Mouse (Mus musculus): Measurements from ENCODE around the gene Pnkp. TPM values are rescaled to one million over a fixed set of nuclear protein-coding genes. Genes with fewer than 3 reads are reported as not detected.

Gene Pnkp
- polyA plus RNA-seq, 1 experiment from 2014 or later, result 23.3 TPM

DNA sequence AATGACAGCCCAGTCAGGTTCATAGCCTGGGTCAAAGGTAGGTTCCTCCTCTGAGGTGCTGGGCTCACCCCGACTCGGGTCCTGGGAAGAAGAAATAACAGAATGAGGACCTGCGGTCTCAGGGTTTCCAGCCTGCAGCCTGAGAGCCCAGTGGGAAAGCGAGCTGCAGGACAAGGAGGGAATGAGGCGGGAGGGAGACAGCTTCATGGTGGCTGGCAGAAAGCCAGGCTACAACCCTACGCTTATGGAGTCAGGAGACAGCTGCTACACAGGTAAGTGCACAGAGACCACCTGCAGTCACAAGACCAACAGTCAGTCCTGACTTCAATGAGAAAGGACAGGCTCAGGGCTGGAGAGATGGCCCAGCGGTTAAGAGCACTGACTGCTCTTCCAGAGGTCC is 10.1 kb upstream of the Pnkp start:
- WGBS, result 90% methylated on average over 7 of the region's 7 CpGs
- Histone ChIP-seq H3K4me1 (replicated peaks) (peaks cover 24% of the 10 kb centered on the region), H3K9ac (no peak overlapping the region), H3K36me3 (peaks cover 57% of the 10 kb centered on the region), H3K27me3 (replicated peaks) (peaks cover 3% of the 10 kb centered on the region; the same call in 1 of the 2 replicates), H3K4me2 (no peak overlapping the region), H3K4me3 (no peak overlapping the region), H3K27ac (ENCODE audit: poor library complexity, severe bottlenecking) (no peak overlapping the region), H3K9me3 (replicated peaks) (no peaks in the 10 kb centered on the region)
- ATAC-seq (ENCODE audit: insufficient number of reproducible peaks, low FRiP score), result no peak

DNA sequence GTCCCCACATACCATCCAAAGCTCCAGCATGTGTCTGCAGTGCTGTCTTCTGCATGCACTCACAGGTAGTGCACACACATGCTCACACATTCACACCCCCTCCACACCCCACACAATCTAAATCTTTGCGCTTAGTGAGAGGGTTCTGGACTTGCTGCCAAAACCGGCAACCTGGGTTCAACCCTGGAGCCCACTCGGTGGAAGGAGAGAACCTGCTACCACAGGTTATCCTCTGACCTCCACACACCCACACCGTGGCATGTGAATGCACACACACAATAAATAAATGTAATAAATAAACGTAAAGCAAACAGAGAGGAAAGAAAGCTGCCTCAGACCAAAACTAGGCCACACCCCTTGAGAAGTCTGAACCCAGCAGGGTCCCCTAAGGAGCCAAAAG is 9.2 kb upstream of the Pnkp start:
- ATAC-seq (ENCODE audit: insufficient number of reproducible peaks, low FRiP score), result no peak
- H3K27ac ChIP-seq (ENCODE audit: poor library complexity, severe bottlenecking), result 0 out of 2 replicates have a peak overlapping the region, but pooled peaks have one; percentile 7

DNA sequence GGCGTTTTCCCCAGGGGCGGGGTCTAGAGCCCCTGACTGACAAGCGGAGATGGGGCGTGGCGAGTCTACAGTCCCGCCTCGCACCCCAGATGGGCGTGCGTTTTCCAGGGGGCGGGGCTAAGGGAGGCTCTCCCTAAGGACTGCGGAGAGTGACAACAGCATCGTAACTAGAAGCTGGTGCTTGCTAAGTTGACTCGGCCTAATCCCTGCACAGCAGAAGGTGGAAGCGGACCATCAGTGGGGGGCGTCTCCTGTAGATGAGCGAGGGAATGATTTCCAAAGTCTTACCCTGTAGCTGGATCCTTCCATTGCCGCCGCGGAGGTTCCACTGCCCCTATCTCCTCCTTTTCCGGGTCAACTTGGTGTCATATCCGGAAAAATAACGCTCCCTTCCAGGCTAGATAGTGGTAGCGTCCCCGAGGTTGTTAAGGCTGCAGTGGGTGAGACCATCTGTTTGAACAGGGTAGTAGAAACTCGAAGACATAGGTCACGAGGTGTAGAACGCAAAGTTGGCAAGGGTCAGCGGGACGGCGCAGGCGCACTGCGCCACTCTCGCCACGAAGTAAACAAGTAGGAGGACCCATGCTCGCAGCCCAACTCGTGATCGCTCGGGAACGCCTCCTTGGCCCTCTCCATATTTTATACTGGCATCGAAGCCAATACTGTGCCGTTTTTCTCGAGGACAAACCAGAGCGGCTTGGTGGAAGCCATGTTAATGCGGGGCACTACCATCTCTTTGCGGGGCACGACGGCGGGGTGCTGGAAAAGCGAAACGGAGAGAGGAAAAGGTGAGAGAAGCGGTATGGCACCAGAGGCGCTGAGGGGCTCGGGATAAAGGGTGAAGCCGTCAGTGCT is 8.2 kb upstream of the Pnkp start, which contains the start of the genes Akt1s1 and Tbc1d17:
TSS of gene Akt1s1 (plus strand) at position 431 of the 855 bp plus-strand sequence.
TSS of gene Tbc1d17 (minus strand) at position 519 of the 855 bp plus-strand sequence.
- Histone ChIP-seq H3K4me2 (peak within 1 kb of the TSS; percentile 94), H3K36me3 (peaks cover 53% of the 10 kb centered on the region), H3K9ac (peak within 1 kb of the TSS; percentile 94), H3K27me3 (replicated peaks) (no peaks in the 10 kb centered on the region), H3K4me1 (replicated peaks) (peaks cover 42% of the 10 kb centered on the region), H3K4me3 (peak within 1 kb of the TSS; percentile 91), H3K9me3 (replicated peaks) (no peaks in the 10 kb centered on the region), H3K27ac (ENCODE audit: poor library complexity, severe bottlenecking) (peak within 1 kb of the TSS; percentile 98)
- WGBS, result under 1% methylated on average over 54 of the region's 54 CpGs
- peak; percentile 87 for ATAC-seq (ENCODE audit: insufficient number of reproducible peaks, low FRiP score)

More for the DNA sequence above, 9.2 kb upstream of the Pnkp start:
- Histone ChIP-seq H3K4me1 (replicated peaks) (peaks cover 33% of the 10 kb centered on the region), H3K4me2 (peak overlapping the region; percentile 94), H3K27me3 (replicated peaks) (no peaks in the 10 kb centered on the region), H3K9ac (peak overlapping the region; percentile 68), H3K4me3 (peak overlapping the region; percentile 91), H3K36me3 (peaks cover 57% of the 10 kb centered on the region), H3K9me3 (replicated peaks) (no peaks in the 10 kb centered on the region)
- 78% methylated on average over 5 of the region's 5 CpGs for WGBS

DNA sequence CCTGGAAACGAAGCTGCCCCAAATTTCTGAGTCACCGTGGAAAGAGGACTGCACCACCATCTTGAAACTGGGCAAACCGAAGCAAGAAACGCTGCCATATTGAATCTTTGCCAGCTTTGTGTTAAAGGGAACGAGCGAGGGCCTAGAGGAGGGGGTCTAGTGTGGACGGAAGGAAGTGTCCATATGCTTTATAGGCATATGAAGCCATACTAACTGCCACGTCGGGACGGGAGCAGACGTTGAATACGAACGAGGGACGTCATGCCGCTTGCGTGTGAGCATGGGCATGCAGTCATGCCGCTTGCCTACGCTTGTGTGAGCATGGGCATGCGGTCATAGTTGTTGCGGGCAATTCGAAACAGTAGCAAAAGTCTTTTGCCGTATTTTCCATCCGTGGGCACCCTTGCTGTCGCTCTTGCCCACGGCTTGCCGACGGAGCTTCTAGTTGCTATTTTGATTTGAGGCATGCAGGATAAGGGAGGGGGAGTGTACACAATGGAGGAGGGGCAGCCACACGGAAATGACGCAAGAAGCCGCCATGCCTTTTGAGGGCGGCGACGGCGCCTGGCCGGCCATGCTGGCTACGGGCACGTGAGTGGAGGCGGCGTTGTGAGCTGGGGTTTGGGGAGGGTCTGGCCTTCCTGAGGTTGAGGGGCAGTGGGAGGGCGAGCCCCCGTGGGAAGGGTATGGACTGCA is 7.4 kb upstream of the Pnkp start:
- Histone ChIP-seq H3K27me3 (replicated peaks) (no peaks in the 10 kb centered on the region), H3K9ac (peak overlapping the region; percentile 94), H3K27ac (ENCODE audit: poor library complexity, severe bottlenecking) (peak overlapping the region; percentile 98), H3K4me1 (replicated peaks) (peaks cover 48% of the 10 kb centered on the region), H3K9me3 (replicated peaks) (no peaks in the 10 kb centered on the region), H3K36me3 (peaks cover 46% of the 10 kb centered on the region), H3K4me3 (peak overlapping the region; percentile 91), H3K4me2 (peak overlapping the region; percentile 94)
- peak; percentile 77 for ATAC-seq (ENCODE audit: insufficient number of reproducible peaks, low FRiP score)
- under 1% methylated on average over 41 of the region's 41 CpGs for WGBS

DNA sequence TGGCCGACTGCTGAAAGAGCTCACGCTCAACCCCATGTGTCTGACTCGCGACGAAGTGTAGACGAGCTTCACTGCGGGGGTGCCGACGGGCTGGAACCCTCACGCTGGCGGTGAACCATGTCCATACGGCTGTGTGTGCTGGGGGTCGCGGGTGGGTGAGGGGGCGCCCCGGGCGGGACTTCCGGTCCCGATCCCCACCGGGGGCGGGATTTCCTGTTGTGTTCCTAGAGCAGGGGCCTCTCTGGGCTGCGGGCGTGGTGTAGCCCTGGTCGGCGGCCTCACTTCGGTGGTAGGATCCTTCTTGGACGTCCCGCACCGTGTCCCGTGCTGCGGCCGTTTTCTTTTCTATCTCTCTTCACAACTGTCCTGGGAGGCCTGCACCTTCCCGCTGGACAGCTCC is 6.8 kb upstream of the Pnkp start:
- Histone ChIP-seq H3K27ac (ENCODE audit: poor library complexity, severe bottlenecking) (peak overlapping the region; percentile 98), H3K9me3 (replicated peaks) (no peaks in the 10 kb centered on the region), H3K4me1 (replicated peaks) (peaks cover 52% of the 10 kb centered on the region), H3K4me3 (peak overlapping the region; percentile 91), H3K4me2 (peak overlapping the region; percentile 94), H3K36me3 (peaks cover 40% of the 10 kb centered on the region), H3K27me3 (replicated peaks) (no peaks in the 10 kb centered on the region), H3K9ac (peak overlapping the region; percentile 94)
- WGBS, result under 1% methylated on average over 32 of the region's 33 CpGs
- peak; percentile 52 for ATAC-seq (ENCODE audit: insufficient number of reproducible peaks, low FRiP score)

DNA sequence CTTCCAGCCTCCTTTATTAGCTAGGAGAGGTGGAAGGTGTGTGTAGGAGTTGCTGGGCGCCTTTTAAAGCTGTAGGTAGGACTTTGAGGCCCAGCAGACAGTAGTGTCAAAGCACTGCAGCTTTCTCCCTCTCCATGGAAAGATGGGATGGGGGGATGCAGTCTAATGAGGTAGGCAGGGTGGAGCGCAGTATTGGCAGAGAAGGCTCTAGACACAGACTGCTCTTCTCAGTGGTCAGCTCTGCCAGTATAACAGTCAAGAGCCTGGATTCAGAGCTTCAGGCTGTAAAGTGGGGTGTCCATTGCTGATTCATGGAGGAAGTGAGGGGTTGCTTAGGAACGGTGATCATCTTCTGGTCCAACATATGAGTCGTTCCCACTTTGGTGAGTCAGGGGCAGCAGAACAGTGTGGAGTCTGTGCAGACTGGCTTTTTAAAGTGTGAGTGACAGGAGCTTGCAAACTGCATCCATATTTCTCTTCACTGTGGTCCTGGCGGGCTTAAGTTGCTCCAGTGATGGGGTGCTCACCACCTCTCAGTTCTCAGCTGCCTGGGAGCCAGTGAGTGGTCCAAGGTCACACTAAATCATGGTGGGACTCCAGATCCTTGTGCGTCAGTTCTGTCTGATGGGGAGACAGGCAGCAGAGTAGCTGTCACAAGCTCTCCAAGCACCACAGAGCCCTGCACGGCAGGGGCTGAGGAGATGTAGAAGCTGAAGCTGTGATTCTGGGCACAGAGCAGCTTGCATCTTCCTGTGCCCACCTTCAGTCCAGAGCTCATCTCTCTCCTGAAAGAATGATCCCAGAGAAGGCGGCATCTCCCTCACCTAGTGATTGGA is 5.9 kb upstream of the Pnkp start:
- Histone ChIP-seq H3K9ac (peak overlapping the region; percentile 94), H3K36me3 (peaks cover 31% of the 10 kb centered on the region), H3K27me3 (replicated peaks) (no peaks in the 10 kb centered on the region), H3K27ac (ENCODE audit: poor library complexity, severe bottlenecking) (peak overlapping the region; percentile 98), H3K4me2 (peak overlapping the region; percentile 94), H3K4me3 (peak overlapping the region; percentile 91), H3K4me1 (replicated peaks) (peaks cover 61% of the 10 kb centered on the region), H3K9me3 (replicated peaks) (no peaks in the 10 kb centered on the region)
- ATAC-seq (ENCODE audit: insufficient number of reproducible peaks, low FRiP score), result no peak
- 77% methylated on average over 8 of the region's 8 CpGs for WGBS

DNA sequence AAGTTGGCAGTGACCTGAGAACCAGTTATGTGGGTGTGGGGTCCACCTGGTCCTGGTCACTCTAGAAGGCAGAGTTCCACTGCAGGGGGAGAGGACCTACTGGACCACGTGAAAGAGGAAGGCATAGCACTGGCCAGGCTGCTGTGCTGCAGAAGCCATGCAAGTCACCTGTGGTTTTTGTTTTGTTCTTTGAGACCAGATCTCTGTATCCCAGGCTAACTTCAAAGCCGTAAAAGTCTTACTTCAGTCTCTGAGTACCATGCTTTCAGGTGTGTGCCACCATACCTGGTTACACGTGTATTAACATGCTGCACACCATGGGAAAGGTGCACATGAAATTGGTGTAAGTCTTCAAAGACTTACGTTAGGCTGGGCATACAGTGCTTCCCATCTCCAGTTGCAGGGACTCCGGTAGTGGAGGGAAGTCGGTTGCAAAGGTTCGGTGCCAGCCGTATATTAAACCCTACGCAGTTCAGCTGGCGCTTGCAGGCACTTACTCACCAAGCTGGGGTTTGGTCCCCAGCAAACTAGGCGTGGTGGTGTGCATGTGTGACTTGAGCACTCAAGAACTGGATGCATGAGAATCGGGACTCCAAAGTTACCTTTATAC is 5.2 kb upstream of the Pnkp start:
- H3K9me3 ChIP-seq (replicated peaks), result no peaks in the 10 kb centered on the region
- ATAC-seq (ENCODE audit: insufficient number of reproducible peaks, low FRiP score), result no peak
- no peaks in the 10 kb centered on the region for H3K27me3 ChIP-seq (replicated peaks)
- 93% methylated on average over 12 of the region's 12 CpGs for WGBS
- peak overlapping the region; percentile 94 for H3K9ac ChIP-seq
- peak overlapping the region; percentile 91; the same call in 1 of the 2 replicates for H3K4me3 ChIP-seq
- peak overlapping the region; percentile 94; the same call in 1 of the 2 replicates for H3K4me2 ChIP-seq
- peaks cover 24% of the 10 kb centered on the region for H3K36me3 ChIP-seq
- H3K4me1 ChIP-seq (replicated peaks), result peaks cover 67% of the 10 kb centered on the region
- no peak overlapping the region for H3K27ac ChIP-seq (ENCODE audit: poor library complexity, severe bottlenecking)

DNA sequence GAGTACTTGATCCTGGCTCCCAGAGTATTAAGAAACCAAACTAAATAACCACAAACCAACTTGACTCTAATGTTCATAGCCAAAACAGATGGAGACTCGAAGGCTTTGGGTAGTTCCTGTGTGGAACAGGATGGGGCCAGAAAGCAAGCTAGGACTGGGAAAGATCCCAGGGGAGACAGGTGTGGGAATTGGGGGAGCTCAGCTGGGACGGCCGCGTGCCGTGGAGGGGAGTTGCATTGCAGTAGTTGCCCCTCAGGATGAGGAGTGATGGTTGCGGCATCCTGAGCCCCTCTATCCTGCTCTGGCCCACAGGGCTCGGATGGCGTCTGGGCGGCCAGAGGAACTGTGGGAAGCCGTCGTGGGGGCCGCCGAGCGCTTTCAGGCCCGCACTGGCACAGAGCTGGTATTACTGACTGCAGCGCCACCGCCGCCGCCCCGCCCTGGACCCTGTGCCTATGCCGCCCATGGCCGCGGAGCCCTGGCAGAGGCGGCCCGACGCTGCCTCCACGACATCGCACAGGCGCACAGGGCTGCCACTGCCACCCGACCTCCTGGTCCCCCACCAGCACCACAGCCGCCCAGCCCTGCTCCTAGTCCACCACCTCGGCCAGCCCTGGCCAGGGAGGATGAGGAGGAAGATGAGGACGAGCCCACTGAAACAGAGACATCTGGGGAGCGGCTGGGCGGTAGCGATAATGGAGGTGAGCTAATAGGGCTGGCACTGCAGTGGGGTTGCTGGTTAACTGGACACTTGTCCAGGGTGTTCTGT is 4.5 kb upstream of the Pnkp start:
- Histone ChIP-seq H3K4me1 (replicated peaks) (peaks cover 66% of the 10 kb centered on the region), H3K9ac (no peak overlapping the region)

DNA sequence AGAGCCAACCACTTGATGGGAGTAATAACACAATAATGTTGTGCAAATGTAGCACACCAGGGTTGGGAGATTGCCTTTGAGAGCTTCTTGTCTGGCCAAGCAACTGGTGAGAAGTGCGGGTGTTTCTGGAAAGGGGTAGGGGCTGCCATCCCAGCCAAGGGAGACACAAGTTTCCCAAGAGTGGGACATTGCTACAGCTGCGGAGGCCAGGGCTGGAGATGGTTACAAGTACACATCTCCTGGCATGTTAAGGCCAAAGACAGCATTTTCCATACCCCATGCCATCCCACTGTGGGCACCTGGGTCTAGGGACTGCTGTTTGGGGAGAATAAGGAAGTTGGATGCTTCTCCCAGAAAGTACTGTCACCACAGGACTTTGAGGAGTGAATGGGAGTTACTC is 3.9 kb upstream of the Pnkp start:
- no peak for ATAC-seq (ENCODE audit: insufficient number of reproducible peaks, low FRiP score)

More for the DNA sequence above, 4.5 kb upstream of the Pnkp start:
- Histone ChIP-seq H3K9me3 (replicated peaks) (no peaks in the 10 kb centered on the region), H3K4me3 (no peak overlapping the region), H3K27me3 (replicated peaks) (no peaks in the 10 kb centered on the region), H3K36me3 (peaks cover 21% of the 10 kb centered on the region), H3K4me2 (no peak overlapping the region; the same call in 1 of the 2 replicates), H3K27ac (ENCODE audit: poor library complexity, severe bottlenecking) (no peak overlapping the region)
- no peak for ATAC-seq (ENCODE audit: insufficient number of reproducible peaks, low FRiP score)
- WGBS, result 87% methylated on average over 36 of the region's 36 CpGs

More for the DNA sequence above, 3.9 kb upstream of the Pnkp start:
- WGBS, result 93% methylated on average over 2 of the region's 2 CpGs
- peaks cover 66% of the 10 kb centered on the region for H3K4me1 ChIP-seq (replicated peaks)
- H3K27ac ChIP-seq (ENCODE audit: poor library complexity, severe bottlenecking), result no peak overlapping the region
- no peak overlapping the region for H3K4me3 ChIP-seq
- H3K36me3 ChIP-seq, result peaks cover 21% of the 10 kb centered on the region
- no peak overlapping the region; the same call in 1 of the 2 replicates for H3K4me2 ChIP-seq
- no peak overlapping the region for H3K9ac ChIP-seq
- no peaks in the 10 kb centered on the region for H3K27me3 ChIP-seq (replicated peaks)
- H3K9me3 ChIP-seq (replicated peaks), result no peaks in the 10 kb centered on the region
